Mouse (Mus musculus) gastrocnemius, adult 2 months (tissue): Measurements from ENCODE around the gene Pam16. TPM values are rescaled to one million over a fixed set of nuclear protein-coding genes. Genes with fewer than 3 reads are reported as not detected.

Source experiments
- DNase-seq: peaks from one replicate; pipeline ENCODE4 v3.0.0; 2022
- H3K27ac ChIP-seq: fragments of 200-600 bp; 2 replicates; pipeline ENCODE4 v1.8.1; 2022; ENCODE audit warnings: mild to moderate bottlenecking
- H3K4me3 ChIP-seq: fragments of 200-600 bp; 2 replicates; pipeline ENCODE4 v1.8.1; 2022; ENCODE audit warnings: mild to moderate bottlenecking, moderate library complexity
- CTCF ChIP-seq: fragments of 200-600 bp; IDR thresholded peaks from 2 replicates; pipeline ENCODE4 v1.8.1; 2022; ENCODE audit warnings: antibody characterized with exemption, mild to moderate bottlenecking, moderate library complexity
- intact Hi-C: fragments of 180-260 bp; cut with DNase I; formaldehyde crosslinking; loops from one replicate; pipeline ENCODE4 v1.15.1; 2025
- total RNA-seq, 2 experiments: library from RNA; stranded (reverse); gene quantifications; 2 replicates each; pipeline ENCODE4 v1.2.3; 2021

Pam16 gene
- total RNA-seq, 2 experiments from 2014 or later, result 97.4 to 112 TPM

DNA sequence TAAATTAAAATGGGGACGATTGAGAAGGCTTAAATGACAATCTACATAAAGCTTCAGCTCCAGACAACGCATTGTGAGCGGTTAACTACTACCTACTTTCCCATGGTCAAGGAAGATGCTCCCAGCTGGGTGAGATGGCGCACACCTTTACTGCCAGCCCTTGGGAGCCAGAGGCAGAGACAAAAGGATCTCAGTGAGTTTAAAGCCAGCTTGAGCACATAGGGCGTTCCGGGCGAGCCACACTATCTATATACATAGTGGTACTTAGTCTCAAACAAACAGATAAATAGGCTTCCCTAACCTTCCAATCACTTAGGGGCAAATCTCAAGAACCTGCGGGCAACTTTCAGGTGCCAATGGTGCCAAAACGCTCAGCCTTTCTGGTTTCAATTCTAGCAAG is 714 bp downstream of the Pam16 start:
- intact Hi-C loops, result no loop called here
- no peak for TF ChIP-seq CTCF
- peak overlapping the region; percentile 96 for H3K27ac ChIP-seq
- peak; percentile 16 for DNase-seq
- H3K4me3 ChIP-seq, result peak overlapping the region; percentile 97

DNA sequence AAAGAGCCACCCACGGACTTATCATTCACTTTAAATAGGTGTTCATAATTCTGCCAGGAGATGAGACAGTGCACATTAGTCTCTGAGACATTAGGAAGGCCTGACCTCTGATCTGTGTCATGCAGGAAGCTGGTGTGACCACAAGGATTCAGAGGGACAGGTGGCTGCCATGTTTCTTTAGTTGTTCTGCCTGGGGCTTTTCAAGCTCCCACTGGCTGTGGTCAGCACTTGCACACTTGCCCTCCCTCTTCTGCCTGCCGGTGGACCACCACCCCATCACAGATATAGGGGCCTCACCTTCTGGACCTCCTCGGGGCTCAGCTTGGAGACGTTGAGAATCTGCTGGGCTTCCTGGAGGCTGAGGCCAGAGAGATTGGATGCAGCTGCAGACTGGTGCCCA is 8.0 kb downstream of the Pam16 start:
- Histone ChIP-seq H3K4me3 (no peak overlapping the region), H3K27ac (no peak overlapping the region)
- intact Hi-C loops, result no loop called here
- no peak for TF ChIP-seq CTCF
- DNase-seq, result no peak

DNA sequence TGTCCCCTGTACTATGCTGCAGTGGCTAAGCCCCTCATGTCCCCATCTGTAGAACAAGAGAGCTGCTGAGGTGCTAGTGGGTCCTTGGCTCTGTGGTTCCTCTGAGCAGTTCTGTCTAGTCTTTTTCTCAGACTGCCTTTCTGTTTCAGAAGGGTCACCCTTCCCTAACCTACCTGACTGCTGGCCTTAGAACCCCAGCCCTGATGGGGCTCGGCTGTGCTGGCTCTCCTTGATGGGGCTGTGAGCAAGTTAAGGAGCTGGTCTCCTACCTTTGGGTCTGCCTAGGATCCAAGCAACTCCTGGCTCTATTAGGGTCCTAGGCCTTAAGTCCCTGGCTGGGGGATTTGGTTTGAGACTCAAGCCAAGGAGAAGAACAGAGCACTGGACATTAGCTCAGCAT is 9.5 kb downstream of the Pam16 start:
- no peak overlapping the region; the same call in 1 of the 2 replicates for H3K27ac ChIP-seq
- no peak overlapping the region for H3K4me3 ChIP-seq
- no peak for DNase-seq
- intact Hi-C loops, result no loop called here
- TF ChIP-seq CTCF, result no peak

GRCm38 (mm10) chr16:4614639-4615038 is 10.1 kb downstream of the Pam16 start:
- no peak for DNase-seq
- intact Hi-C loops, result no loop called here
- TF ChIP-seq CTCF, result no peak
- no peak overlapping the region for H3K27ac ChIP-seq
- H3K4me3 ChIP-seq, result no peak overlapping the region

- H3K27ac ChIP-seq, result no peak overlapping the region
- DNase-seq, result no peak
- intact Hi-C loops, result no loop called here
- TF ChIP-seq CTCF, result no peak
- H3K4me3 ChIP-seq, result no peak overlapping the region
These were observed 11.1 kb downstream of the Pam16 start for GRCm38 (mm10) chr16:4613736-4614135.

DNA sequence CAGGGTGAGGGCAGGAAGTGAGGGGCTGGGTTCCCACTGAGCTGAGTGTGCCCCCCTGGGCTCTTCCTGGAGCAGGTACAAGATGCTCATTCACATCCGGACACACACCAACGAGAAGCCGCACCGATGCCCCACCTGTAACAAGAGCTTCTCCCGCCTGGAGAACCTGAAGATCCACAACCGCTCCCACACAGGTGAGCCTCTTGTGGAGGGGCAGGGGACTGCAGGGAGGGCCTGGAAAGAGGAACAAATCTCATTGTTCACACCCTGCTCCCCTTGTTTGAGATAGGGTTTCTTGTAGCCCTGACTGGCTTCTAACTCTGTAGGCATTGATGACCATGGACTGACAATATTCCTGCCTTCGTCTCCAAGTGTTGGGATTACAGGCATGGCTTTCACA is 13.1 kb downstream of the Pam16 start:
- DNase-seq, result no peak
- intact Hi-C loops, result no loop called here
- H3K4me3 ChIP-seq, result no peak overlapping the region
- no peak for TF ChIP-seq CTCF
- H3K27ac ChIP-seq, result no peak overlapping the region

- H3K4me3 ChIP-seq, result no peak overlapping the region
- TF ChIP-seq CTCF, result no peak
- DNase-seq, result no peak
- no peak overlapping the region for H3K27ac ChIP-seq
- intact Hi-C loops, result no loop called here
These were observed 13.6 kb downstream of the Pam16 start for GRCm38 (mm10) chr16:4611193-4611592.

DNA sequence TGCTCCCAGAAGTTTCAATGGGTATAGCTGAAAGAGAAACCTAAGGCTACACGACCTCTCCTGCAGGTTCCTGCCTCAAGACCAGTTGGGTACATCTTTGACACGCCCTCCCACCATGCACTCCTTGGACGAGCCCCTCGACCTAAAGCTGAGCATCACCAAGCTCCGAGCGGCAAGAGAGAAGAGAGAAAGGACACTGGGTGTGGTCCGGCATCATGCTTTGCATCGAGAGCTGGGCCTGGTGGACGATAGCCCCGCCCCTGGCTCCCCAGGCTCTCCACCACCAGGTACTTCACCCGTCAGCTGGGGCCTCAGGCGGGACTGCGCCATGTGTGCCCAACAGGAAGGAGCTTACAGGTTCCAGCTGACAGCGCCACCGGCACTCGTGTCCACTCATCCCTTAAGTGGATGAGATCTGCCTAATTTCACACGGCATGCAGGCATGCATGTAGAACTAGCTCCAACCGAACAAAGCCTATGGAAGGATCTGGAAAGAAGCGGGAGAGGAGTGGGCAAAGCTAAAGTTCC is 16.2 kb downstream of the Pam16 start:
- no peak overlapping the region for H3K4me3 ChIP-seq
- intact Hi-C loops, result loop anchor here (5.0 kb wide), 1 partner anchor 121 kb away; no protein-coding TSS in a partner anchor
- no peak overlapping the region for H3K27ac ChIP-seq
- no peak for TF ChIP-seq CTCF
- no peak for DNase-seq

DNA sequence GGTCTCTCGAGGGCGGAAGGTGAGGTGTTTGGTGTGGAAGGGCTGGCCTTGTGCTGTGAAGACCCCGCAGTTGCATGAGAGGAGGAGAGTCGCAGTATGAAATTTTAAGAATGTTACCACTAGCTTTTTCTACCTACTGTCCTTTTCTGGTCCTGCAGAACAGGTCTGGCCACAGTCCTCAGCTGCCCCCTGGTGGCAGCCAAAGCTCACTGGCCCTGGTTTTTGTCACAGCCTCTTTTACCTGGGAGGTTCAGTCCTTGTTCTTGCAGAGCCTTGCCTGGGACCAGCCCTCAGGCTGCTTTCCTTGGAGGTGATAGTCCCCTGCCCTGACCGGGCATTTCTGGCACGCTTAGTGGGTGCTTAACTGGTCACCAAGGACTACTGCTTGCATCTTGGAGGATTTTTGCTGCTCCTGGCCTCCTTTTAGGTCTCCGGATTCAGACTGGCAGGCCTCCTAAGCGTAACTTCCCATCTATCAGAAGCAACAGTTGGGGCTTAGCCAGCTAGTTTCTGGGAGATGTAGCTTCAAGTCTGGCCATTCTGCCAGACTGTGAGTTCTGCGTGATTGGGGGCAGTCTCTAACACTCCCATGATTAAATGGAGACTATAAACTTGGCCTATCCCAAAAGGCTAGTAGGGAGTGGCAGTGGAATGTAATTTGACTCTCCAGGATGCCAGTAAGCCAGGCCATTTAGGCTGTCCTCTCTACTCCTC is 16.8 kb downstream of the Pam16 start:
- intact Hi-C loops, result loop anchor here (1.0 to 5.0 kb wide), 5 partner anchors 15 to 303 kb away; no protein-coding TSS in a partner anchor
- peak; percentile 100; the same call in 1 of the 2 replicates for TF ChIP-seq CTCF
- peak; percentile 87 for DNase-seq
- H3K27ac ChIP-seq, result no peak overlapping the region
- no peak overlapping the region for H3K4me3 ChIP-seq

GRCm38 (mm10) chr16:4606431-4607084 is 18.2 kb downstream of the Pam16 start:
- peak; percentile 75 for DNase-seq
- peak; percentile 73 for TF ChIP-seq CTCF
- H3K4me3 ChIP-seq, result peak overlapping the region; percentile 26
- intact Hi-C loops, result loop anchor here (1.0 to 5.0 kb wide), 6 partner anchors 13 to 302 kb away; no protein-coding TSS in a partner anchor
- H3K27ac ChIP-seq, result peak overlapping the region; percentile 79

- Histone ChIP-seq H3K4me3 (no peak overlapping the region), H3K27ac (peak overlapping the region; percentile 79; the same call in 1 of the 2 replicates)
- DNase-seq, result no peak
- no peak for TF ChIP-seq CTCF
- intact Hi-C loops, result loop anchor here (1.0 to 5.0 kb wide), 4 partner anchors 45 to 301 kb away; no protein-coding TSS in a partner anchor
These were observed 19.2 kb downstream of the Pam16 start for GRCm38 (mm10) chr16:4605514-4606131.

DNA sequence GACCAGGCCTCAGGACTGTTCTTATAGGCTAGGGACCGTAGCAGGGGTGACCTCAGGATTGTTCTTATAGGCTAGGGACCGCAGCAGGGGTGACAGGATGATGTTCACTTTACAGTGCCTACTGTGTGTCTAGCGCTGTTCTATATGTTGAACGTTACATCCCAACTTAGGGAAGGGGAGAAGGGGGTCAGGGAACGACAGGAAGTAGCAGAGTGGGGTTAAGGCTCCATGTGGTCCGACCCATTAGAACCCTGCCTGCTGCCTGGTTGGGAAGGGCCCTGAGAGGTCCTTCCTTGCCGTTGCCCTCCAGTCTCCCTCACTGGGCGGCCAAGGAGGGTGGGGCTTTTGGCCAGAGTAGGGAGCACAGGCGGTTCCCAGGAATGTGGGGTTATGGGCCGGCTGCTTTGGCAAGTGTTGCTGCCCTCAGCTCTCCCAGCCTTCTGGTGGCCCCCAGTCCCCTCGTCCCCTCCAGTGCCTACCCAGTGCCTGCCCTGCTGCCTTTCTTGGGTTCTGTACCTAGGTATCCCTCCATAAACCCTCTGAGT is 20.4 kb downstream of the Pam16 start:
- DNase-seq, result peak; percentile 59
- Histone ChIP-seq H3K4me3 (no peak overlapping the region), H3K27ac (peak overlapping the region; percentile 28)
- TF ChIP-seq CTCF, result no peak
- intact Hi-C loops, result no loop called here
